Mouse (Mus musculus) ES-E14 (cell line): Measurements from ENCODE around the gene Ctnna3.

ENCODE experiments used
- CHD2 ChIP-seq: IDR thresholded peaks from 2 replicates; pipeline ENCODE4 v1.6.1; 2014; ENCODE audit warnings: mild to moderate bottlenecking, low read depth, low read length, inconsistent platforms
- MAFK ChIP-seq: IDR thresholded peaks from 2 replicates; pipeline ENCODE4 v1.6.1; 2014; ENCODE audit warnings: mild to moderate bottlenecking, low read depth, low read length, inconsistent platforms; ENCODE audit not compliant: insufficient read depth

DNA sequence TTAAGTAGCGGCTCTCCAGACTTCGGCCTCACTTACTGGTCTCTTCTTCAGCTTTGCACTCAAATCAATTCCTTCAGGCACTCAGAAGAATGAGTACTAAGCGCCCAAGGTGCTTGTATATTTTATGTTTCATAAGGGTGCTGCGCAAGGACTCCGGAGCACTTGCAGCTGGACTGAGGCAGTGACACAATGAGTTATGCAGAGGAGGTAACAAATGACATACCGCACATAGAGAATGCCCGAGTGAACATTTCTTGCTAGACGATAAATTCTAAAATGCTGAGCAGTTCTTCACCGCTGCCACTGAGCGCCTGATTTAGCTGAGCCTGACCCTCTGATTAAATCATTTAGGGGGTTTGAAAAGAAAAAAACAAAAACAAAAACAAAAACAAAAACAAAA, 342.2 kb downstream of the Ctnna3 start:
- TF ChIP-seq MAFK (no peak), CHD2 (no peak)
